Mouse (Mus musculus) natural killer cell, adult 2 months (primary cell): ENCODE measurements around the gene Nav3.

Experiments used
- DNase-seq, 2 experiments: peaks; one replicate each; pipeline ENCODE4 v3.0.0; 2022; ENCODE audit warnings: low spot score in 2 of 2

Nav3 gene

GRCm38 (mm10) chr10:109843661-109844060, 612.3 kb downstream of the Nav3 start:
- no peak for DNase-seq

- no peak for DNase-seq
Measured at GRCm38 (mm10) chr10:109832768-109833291, 623.2 kb downstream of the Nav3 start.

- DNase-seq, result no peak
Measured at GRCm38 (mm10) chr10:109806782-109807493, 649.1 kb downstream of the Nav3 start.

- no peak for DNase-seq
Measured at GRCm38 (mm10) chr10:109803441-109803840, 652.6 kb downstream of the Nav3 start.

GRCm38 (mm10) chr10:109802236-109802635, 653.8 kb downstream of the Nav3 start:
- no peak for DNase-seq

- no peak for DNase-seq
Measured at GRCm38 (mm10) chr10:109799246-109799645, 656.8 kb downstream of the Nav3 start.

- no peak for DNase-seq
Measured at GRCm38 (mm10) chr10:109796981-109797380, 659.0 kb downstream of the Nav3 start.

- no peak for DNase-seq
Measured at GRCm38 (mm10) chr10:109793491-109793890, 662.5 kb downstream of the Nav3 start.

GRCm38 (mm10) chr10:109788728-109789127, 667.3 kb downstream of the Nav3 start:
- DNase-seq, result no peak

GRCm38 (mm10) chr10:109779109-109779508, 676.9 kb downstream of the Nav3 start:
- DNase-seq, result no peak

GRCm38 (mm10) chr10:109769092-109769491, 686.9 kb downstream of the Nav3 start:
- no peak for DNase-seq

- no peak for DNase-seq
Measured at GRCm38 (mm10) chr10:109765650-109766049, 690.4 kb downstream of the Nav3 start.

- DNase-seq, result no peak
Measured at GRCm38 (mm10) chr10:109764412-109765101, 691.4 kb downstream of the Nav3 start.

GRCm38 (mm10) chr10:109758921-109759600, 696.9 kb downstream of the Nav3 start:
- no peak for DNase-seq

GRCm38 (mm10) chr10:109746901-109747300, 709.1 kb downstream of the Nav3 start:
- no peak for DNase-seq

GRCm38 (mm10) chr10:109741664-109742063, 714.3 kb downstream of the Nav3 start:
- DNase-seq, result no peak

GRCm38 (mm10) chr10:109740326-109740725, 715.7 kb downstream of the Nav3 start:
- no peak for DNase-seq

- DNase-seq, result no peak
Measured at GRCm38 (mm10) chr10:109723646-109724045, 732.4 kb downstream of the Nav3 start.

- DNase-seq, result no peak
Measured at GRCm38 (mm10) chr10:109718808-109719207, 737.2 kb downstream of the Nav3 start.

- no peak for DNase-seq
Measured at GRCm38 (mm10) chr10:109718390-109718789, 737.6 kb downstream of the Nav3 start.

GRCm38 (mm10) chr10:109713001-109713400, 743.0 kb downstream of the Nav3 start:
- no peak for DNase-seq

GRCm38 (mm10) chr10:109699771-109700335, 756.2 kb downstream of the Nav3 start:
- no peak for DNase-seq
